Mouse (Mus musculus): ENCODE data around the gene Wdr3. TPM values are rescaled to one million over a fixed set of nuclear protein-coding genes. Genes with fewer than 3 reads are reported as not detected.

The Wdr3 gene
- 0.05 and 0.17 TPM in 2 replicates for polyA plus RNA-seq (2012)

- Histone ChIP-seq H3K4me3 (replicated peaks) (peak within 1 kb of the TSS; percentile 72), H3K27me3 (ENCODE audit: control insufficient read depth) (no peaks in the 10 kb centered on the region), H3K9me3 (ENCODE audit: control insufficient read depth, low read length) (no peaks in the 10 kb centered on the region), H3K36me3 (ENCODE audit: control insufficient read depth) (peaks cover 42% of the 10 kb centered on the region), H3K4me1 (ENCODE audit: control insufficient read depth) (peaks cover 28% of the 10 kb centered on the region)
- TF ChIP-seq TAL1 (IDR thresholded peaks at IDR 0.05; ENCODE audit: low read length) (no peak), GATA1 (IDR thresholded peaks at IDR 0.05; ENCODE audit: low read length) (no peak)
These were observed at the start of gene Wdr3, which contains the start of gene Gdap2 for GRCm38 (mm10) chr3:100162315-100163105. Gene Wdr3 (minus strand): TSS chr3:100162407. Gene Gdap2 (plus strand): TSS chr3:100162381.

GRCm38 (mm10) chr3:100206973-100207372 lies 44.8 kb upstream of the Wdr3 start:
- TF ChIP-seq TAL1 (IDR thresholded peaks at IDR 0.05; ENCODE audit: low read length), result no peak
- TF ChIP-seq GATA1 (IDR thresholded peaks at IDR 0.05; ENCODE audit: low read length), result no peak

GRCm38 (mm10) chr3:100201554-100201953 lies 39.3 kb upstream of the Wdr3 start:
- peaks cover 81% of the 10 kb centered on the region for H3K36me3 ChIP-seq (ENCODE audit: control insufficient read depth)
- H3K4me1 ChIP-seq (ENCODE audit: control insufficient read depth), result no peaks in the 10 kb centered on the region
- TF ChIP-seq TAL1 (IDR thresholded peaks at IDR 0.05; ENCODE audit: low read length), result no peak
- no peak for TF ChIP-seq GATA1 (IDR thresholded peaks at IDR 0.05; ENCODE audit: low read length)
- H3K27me3 ChIP-seq (ENCODE audit: control insufficient read depth), result no peaks in the 10 kb centered on the region
- H3K9me3 ChIP-seq (ENCODE audit: control insufficient read depth, low read length), result no peaks in the 10 kb centered on the region
- no peak overlapping the region for H3K4me3 ChIP-seq (replicated peaks)

More at GRCm38 (mm10) chr3:100206973-100207372, 44.8 kb upstream of the Wdr3 start:
- Histone ChIP-seq H3K36me3 (ENCODE audit: control insufficient read depth) (peaks cover 49% of the 10 kb centered on the region), H3K9me3 (ENCODE audit: control insufficient read depth, low read length) (no peaks in the 10 kb centered on the region), H3K4me1 (ENCODE audit: control insufficient read depth) (no peaks in the 10 kb centered on the region), H3K27me3 (ENCODE audit: control insufficient read depth) (no peaks in the 10 kb centered on the region), H3K4me3 (replicated peaks) (no peak overlapping the region)

- Histone ChIP-seq H3K36me3 (ENCODE audit: control insufficient read depth) (peaks cover 75% of the 10 kb centered on the region), H3K4me1 (ENCODE audit: control insufficient read depth) (no peaks in the 10 kb centered on the region), H3K9me3 (ENCODE audit: control insufficient read depth, low read length) (no peaks in the 10 kb centered on the region), H3K4me3 (replicated peaks) (no peak overlapping the region), H3K27me3 (ENCODE audit: control insufficient read depth) (no peaks in the 10 kb centered on the region)
- TF ChIP-seq GATA1 (IDR thresholded peaks at IDR 0.05; ENCODE audit: low read length) (no peak), TAL1 (IDR thresholded peaks at IDR 0.05; ENCODE audit: low read length) (no peak)
These were observed 32.0 kb upstream of the Wdr3 start for GRCm38 (mm10) chr3:100194210-100194609.

GRCm38 (mm10) chr3:100189861-100190260 lies 27.7 kb upstream of the Wdr3 start:
- H3K4me1 ChIP-seq (ENCODE audit: control insufficient read depth), result no peaks in the 10 kb centered on the region
- no peaks in the 10 kb centered on the region for H3K27me3 ChIP-seq (ENCODE audit: control insufficient read depth)
- H3K9me3 ChIP-seq (ENCODE audit: control insufficient read depth, low read length), result peaks cover 6% of the 10 kb centered on the region
- no peak for TF ChIP-seq TAL1 (IDR thresholded peaks at IDR 0.05; ENCODE audit: low read length)
- TF ChIP-seq GATA1 (IDR thresholded peaks at IDR 0.05; ENCODE audit: low read length), result no peak
- no peak overlapping the region for H3K4me3 ChIP-seq (replicated peaks)
- H3K36me3 ChIP-seq (ENCODE audit: control insufficient read depth), result peaks cover 73% of the 10 kb centered on the region

GRCm38 (mm10) chr3:100189444-100189843 lies 27.2 kb upstream of the Wdr3 start:
- no peaks in the 10 kb centered on the region for H3K27me3 ChIP-seq (ENCODE audit: control insufficient read depth)
- H3K4me3 ChIP-seq (replicated peaks), result no peak overlapping the region
- H3K36me3 ChIP-seq (ENCODE audit: control insufficient read depth), result peaks cover 72% of the 10 kb centered on the region
- H3K9me3 ChIP-seq (ENCODE audit: control insufficient read depth, low read length), result peaks cover 6% of the 10 kb centered on the region
- H3K4me1 ChIP-seq (ENCODE audit: control insufficient read depth), result no peaks in the 10 kb centered on the region
- TF ChIP-seq TAL1 (IDR thresholded peaks at IDR 0.05; ENCODE audit: low read length), result no peak
- no peak for TF ChIP-seq GATA1 (IDR thresholded peaks at IDR 0.05; ENCODE audit: low read length)

- H3K27me3 ChIP-seq (ENCODE audit: control insufficient read depth), result no peaks in the 10 kb centered on the region
- H3K4me1 ChIP-seq (ENCODE audit: control insufficient read depth), result no peaks in the 10 kb centered on the region
- H3K9me3 ChIP-seq (ENCODE audit: control insufficient read depth, low read length), result no peaks in the 10 kb centered on the region
- peaks cover 81% of the 10 kb centered on the region for H3K36me3 ChIP-seq (ENCODE audit: control insufficient read depth)
- H3K4me3 ChIP-seq (replicated peaks), result no peak overlapping the region
- no peak for TF ChIP-seq TAL1 (IDR thresholded peaks at IDR 0.05; ENCODE audit: low read length)
- TF ChIP-seq GATA1 (IDR thresholded peaks at IDR 0.05; ENCODE audit: low read length), result no peak
These were observed 18.3 kb upstream of the Wdr3 start for GRCm38 (mm10) chr3:100180471-100180870.

- Histone ChIP-seq H3K4me1 (ENCODE audit: control insufficient read depth) (no peaks in the 10 kb centered on the region), H3K36me3 (ENCODE audit: control insufficient read depth) (peaks cover 89% of the 10 kb centered on the region), H3K9me3 (ENCODE audit: control insufficient read depth, low read length) (no peaks in the 10 kb centered on the region), H3K27me3 (ENCODE audit: control insufficient read depth) (no peaks in the 10 kb centered on the region), H3K4me3 (replicated peaks) (no peak overlapping the region)
- TF ChIP-seq GATA1 (IDR thresholded peaks at IDR 0.05; ENCODE audit: low read length) (no peak), TAL1 (IDR thresholded peaks at IDR 0.05; ENCODE audit: low read length) (no peak)
These were observed 13.8 kb upstream of the Wdr3 start for GRCm38 (mm10) chr3:100176031-100176430.

GRCm38 (mm10) chr3:100164991-100165390 lies 2.8 kb upstream of the Wdr3 start:
- H3K4me1 ChIP-seq (ENCODE audit: control insufficient read depth), result peaks cover 28% of the 10 kb centered on the region
- H3K27me3 ChIP-seq (ENCODE audit: control insufficient read depth), result no peaks in the 10 kb centered on the region
- H3K4me3 ChIP-seq (replicated peaks), result no peak overlapping the region
- peaks cover 35% of the 10 kb centered on the region for H3K36me3 ChIP-seq (ENCODE audit: control insufficient read depth)
- TF ChIP-seq TAL1 (IDR thresholded peaks at IDR 0.05; ENCODE audit: low read length), result no peak
- TF ChIP-seq GATA1 (IDR thresholded peaks at IDR 0.05; ENCODE audit: low read length), result no peak
- no peaks in the 10 kb centered on the region for H3K9me3 ChIP-seq (ENCODE audit: control insufficient read depth, low read length)

All from erythroblast, embryonic 14.5 days (primary cell).